Mouse (Mus musculus) T-helper 2 cell (primary cell): ENCODE data around the gene Flot1.

Source experiments
- in situ Hi-C: fragments of 300-600 bp; cut with MboI, MseI; formaldehyde crosslinking; loops from one replicate; pipeline ENCODE4 v1.15.1; 2025; ENCODE audit warnings: high pct_unique_total_duplicates

Flot1 gene

GRCm38 (mm10) chr17:35866281-35866831 lies 43.3 kb downstream of the Flot1 start:
- in situ Hi-C loops = no loop called here

- in situ Hi-C loops = no loop called here
These were observed 44.2 kb downstream of the Flot1 start for GRCm38 (mm10) chr17:35866911-35867890.

GRCm38 (mm10) chr17:35868165-35868820 lies 45.3 kb downstream of the Flot1 start:
- in situ Hi-C loops = no loop called here

GRCm38 (mm10) chr17:35868961-35869345 lies 45.9 kb downstream of the Flot1 start:
- in situ Hi-C loops = no loop called here

- in situ Hi-C loops = loop anchor here (5.0 to 10.0 kb wide), 3 partner anchors 32 to 1845 kb away; partner anchors contain the start of genes H2-Ke6, Ring1 and Tubb5
These were observed 46.5 kb downstream of the Flot1 start for GRCm38 (mm10) chr17:35869346-35870067.

GRCm38 (mm10) chr17:35870151-35870883 lies 47.3 kb downstream of the Flot1 start:
- in situ Hi-C loops = loop anchor here (5.0 to 10.0 kb wide), 3 partner anchors 33 to 1846 kb away; partner anchors contain the start of genes H2-Ke6, Ring1 and Tubb5

- in situ Hi-C loops = loop anchor here (5.0 to 10.0 kb wide), 3 partner anchors 34 to 1846 kb away; partner anchors contain the start of genes H2-Ke6, Ring1 and Tubb5
These were observed 48.1 kb downstream of the Flot1 start for GRCm38 (mm10) chr17:35870884-35871696.

GRCm38 (mm10) chr17:35873774-35874519 lies 50.9 kb downstream of the Flot1 start:
- in situ Hi-C loops = loop anchor here (5.0 to 10.0 kb wide), 3 partner anchors 37 to 1849 kb away; partner anchors contain the start of genes H2-Ke6, Ring1 and Tubb5

- in situ Hi-C loops = loop anchor here (5.0 to 10.0 kb wide), 3 partner anchors 37 to 1850 kb away; partner anchors contain the start of genes H2-Ke6, Ring1 and Tubb5
These were observed 51.7 kb downstream of the Flot1 start for GRCm38 (mm10) chr17:35874721-35875120.

GRCm38 (mm10) chr17:35879245-35880057 lies 56.4 kb downstream of the Flot1 start, which contains the start of gene Dhx16:
TSS of gene Dhx16 (plus strand) at chr17:35879819.
- in situ Hi-C loops = loop anchor here (10.0 kb wide), 1 partner anchor 1855 kb away; the partner anchor contains the start of genes H2-Ke6 and Ring1
